Mouse (Mus musculus): ENCODE measurements around the gene Arhgef6. TPM values are rescaled to one million over a fixed set of nuclear protein-coding genes. Genes with fewer than 3 reads are reported as not detected.

Arhgef6 gene
- polyA plus RNA-seq, 1 experiment from 2014 or later, result 7.1 TPM

DNA sequence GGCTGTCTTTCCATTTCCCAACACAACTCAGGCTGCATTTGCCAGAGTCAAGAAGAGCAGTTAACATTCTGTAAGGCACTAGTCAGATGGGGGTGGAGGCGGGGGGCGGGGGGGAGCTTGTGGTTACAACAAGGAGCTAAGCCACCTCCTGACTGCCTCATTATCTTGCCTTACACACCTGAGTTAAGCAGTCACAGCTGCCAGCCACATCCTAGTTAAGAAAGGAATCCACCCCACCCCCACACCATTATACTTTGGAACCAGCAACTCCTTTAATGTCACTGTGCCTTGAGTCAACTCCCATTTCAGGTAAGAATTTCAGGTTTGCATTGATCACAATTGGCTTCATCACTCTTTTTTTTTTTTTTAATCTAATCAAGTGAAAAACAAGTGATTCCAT is 28.5 kb downstream of the Arhgef6 start:
- H3K27me3 ChIP-seq (replicated peaks; ENCODE audit: control insufficient read depth, insufficient read depth, low read length), result no peaks in the 10 kb centered on the region
- WGBS, result 66% methylated on average over 2 of the region's 2 CpGs
- no peak overlapping the region for H3K9ac ChIP-seq (ENCODE audit: low read length)
- ATAC-seq (no peak), DNase-seq (ENCODE audit: low spot score) (no peak)
- H3K27ac ChIP-seq (ENCODE audit: low read depth, low read length), result no peak overlapping the region
- no peaks in the 10 kb centered on the region for H3K36me3 ChIP-seq (ENCODE audit: control insufficient read depth, insufficient read depth, low read length)
- no peaks in the 10 kb centered on the region for H3K4me1 ChIP-seq (ENCODE audit: control insufficient read depth, insufficient read depth, low read length)
- H3K4me3 ChIP-seq (ENCODE audit: low read depth, low read length), result no peak overlapping the region
- no peak overlapping the region for H3K4me2 ChIP-seq (ENCODE audit: low read length)
- no peaks in the 10 kb centered on the region for H3K9me3 ChIP-seq (replicated peaks; ENCODE audit: control insufficient read depth, low read length)

DNA sequence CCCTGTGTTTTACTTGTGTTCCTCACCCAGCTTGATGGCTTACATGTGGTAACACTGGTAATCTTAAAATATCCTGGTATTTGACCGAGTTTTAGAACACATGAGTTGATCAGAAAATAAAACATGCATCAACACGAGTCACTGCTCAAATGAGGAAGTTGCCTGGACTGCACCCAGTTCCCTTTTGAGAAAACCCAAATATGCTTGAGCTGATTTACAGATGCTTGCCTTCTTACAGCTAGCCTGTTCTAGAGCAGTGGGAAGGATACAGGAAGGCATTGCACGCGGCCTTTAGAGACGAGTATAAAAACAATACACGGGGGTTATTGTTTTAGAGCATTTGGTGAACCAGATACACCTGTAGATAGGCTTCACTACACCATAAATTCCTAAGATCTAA is 31.8 kb downstream of the Arhgef6 start:
- no peaks in the 10 kb centered on the region for H3K27me3 ChIP-seq (replicated peaks; ENCODE audit: control insufficient read depth, insufficient read depth, low read length)
- no peak overlapping the region for H3K9ac ChIP-seq (ENCODE audit: low read length)
- ATAC-seq (no peak), DNase-seq (ENCODE audit: low spot score) (no peak)
- H3K36me3 ChIP-seq (ENCODE audit: control insufficient read depth, insufficient read depth, low read length), result no peaks in the 10 kb centered on the region
- no peak overlapping the region for H3K27ac ChIP-seq (ENCODE audit: low read depth, low read length)
- 84% methylated on average over 6 of the region's 6 CpGs for WGBS
- no peak overlapping the region for H3K4me2 ChIP-seq (ENCODE audit: low read length)
- no peaks in the 10 kb centered on the region for H3K9me3 ChIP-seq (replicated peaks; ENCODE audit: control insufficient read depth, low read length)
- H3K4me1 ChIP-seq (ENCODE audit: control insufficient read depth, insufficient read depth, low read length), result no peaks in the 10 kb centered on the region
- no peak overlapping the region for H3K4me3 ChIP-seq (ENCODE audit: low read depth, low read length)

DNA sequence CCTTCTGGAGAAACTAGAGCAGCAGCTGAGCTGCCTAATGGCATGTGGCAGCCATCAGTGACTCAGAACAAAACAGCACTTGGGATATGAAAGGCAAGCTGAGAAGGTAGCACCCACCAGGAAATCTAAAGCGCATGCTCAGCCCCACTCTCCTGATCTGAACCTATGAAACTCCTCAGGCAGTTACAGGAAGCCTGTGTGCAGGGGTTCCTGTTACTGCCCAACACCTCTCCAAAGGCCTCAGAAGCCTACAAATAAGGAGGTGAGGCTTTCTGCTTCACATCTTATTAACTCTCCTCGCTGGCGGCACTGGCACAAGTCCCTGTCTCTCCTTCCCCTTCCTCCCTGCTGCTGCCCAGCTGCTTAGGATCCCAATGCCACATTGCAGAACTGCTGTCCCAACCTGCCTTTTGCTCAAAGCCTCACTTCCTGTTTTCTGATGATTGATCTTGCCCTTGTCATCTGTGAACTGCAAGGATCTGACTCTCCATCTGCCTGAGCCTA is 33.7 kb downstream of the Arhgef6 start:
- DNase-seq (ENCODE audit: low spot score), result no peak
- ATAC-seq, result no peak

GRCm38 (mm10) chrX:57303188-57303878 is 35.2 kb downstream of the Arhgef6 start:
- Histone ChIP-seq H3K27ac (ENCODE audit: low read depth, low read length) (no peak overlapping the region), H3K9me3 (replicated peaks; ENCODE audit: control insufficient read depth, low read length) (no peaks in the 10 kb centered on the region), H3K4me1 (ENCODE audit: control insufficient read depth, insufficient read depth, low read length) (no peaks in the 10 kb centered on the region), H3K27me3 (replicated peaks; ENCODE audit: control insufficient read depth, insufficient read depth, low read length) (no peaks in the 10 kb centered on the region), H3K4me2 (ENCODE audit: low read length) (no peak overlapping the region), H3K36me3 (ENCODE audit: control insufficient read depth, insufficient read depth, low read length) (no peaks in the 10 kb centered on the region), H3K4me3 (ENCODE audit: low read depth, low read length) (no peak overlapping the region), H3K9ac (ENCODE audit: low read length) (no peak overlapping the region)
- 69% methylated on average over 8 of the region's 8 CpGs for WGBS
- DNase-seq (ENCODE audit: low spot score), result no peak
- ATAC-seq, result no peak

More for the DNA sequence above, 33.7 kb downstream of the Arhgef6 start:
- H3K27ac ChIP-seq (ENCODE audit: low read depth, low read length), result no peak overlapping the region
- no peak overlapping the region for H3K4me3 ChIP-seq (ENCODE audit: low read depth, low read length)
- WGBS, result 86% methylated on average over 3 of the region's 3 CpGs
- no peaks in the 10 kb centered on the region for H3K4me1 ChIP-seq (ENCODE audit: control insufficient read depth, insufficient read depth, low read length)
- H3K4me2 ChIP-seq (ENCODE audit: low read length), result no peak overlapping the region
- no peaks in the 10 kb centered on the region for H3K36me3 ChIP-seq (ENCODE audit: control insufficient read depth, insufficient read depth, low read length)
- no peak overlapping the region for H3K9ac ChIP-seq (ENCODE audit: low read length)
- H3K9me3 ChIP-seq (replicated peaks; ENCODE audit: control insufficient read depth, low read length), result no peaks in the 10 kb centered on the region
- no peaks in the 10 kb centered on the region for H3K27me3 ChIP-seq (replicated peaks; ENCODE audit: control insufficient read depth, insufficient read depth, low read length)

DNA sequence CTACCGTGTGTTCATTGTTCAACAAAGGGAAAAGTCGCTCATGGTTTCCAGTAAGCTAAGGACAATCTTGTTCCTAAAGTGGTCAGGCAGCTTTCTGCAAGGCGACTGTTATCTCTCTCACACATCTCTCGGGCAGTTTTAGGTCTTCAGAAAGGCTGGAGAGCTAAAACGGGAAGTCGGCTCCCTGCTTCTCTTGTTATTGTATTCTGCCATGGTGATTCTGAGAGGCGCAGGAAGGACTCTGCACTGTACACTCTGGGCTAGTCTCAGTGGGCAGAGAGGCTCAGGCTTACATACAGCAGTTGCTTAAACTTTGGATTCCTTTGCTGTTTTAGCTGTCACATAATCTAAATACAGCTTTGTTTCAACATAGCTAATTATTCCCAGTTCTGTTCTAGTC is 39.6 kb downstream of the Arhgef6 start:
- H3K27ac ChIP-seq (ENCODE audit: low read depth, low read length), result no peak overlapping the region
- ATAC-seq, result no peak
- H3K9me3 ChIP-seq (replicated peaks; ENCODE audit: control insufficient read depth, low read length), result no peaks in the 10 kb centered on the region
- no peak overlapping the region for H3K4me2 ChIP-seq (ENCODE audit: low read length)
- no peak overlapping the region for H3K4me3 ChIP-seq (ENCODE audit: low read depth, low read length)
- no peaks in the 10 kb centered on the region for H3K4me1 ChIP-seq (ENCODE audit: control insufficient read depth, insufficient read depth, low read length)
- DNase-seq (ENCODE audit: low spot score), result no peak
- H3K9ac ChIP-seq (ENCODE audit: low read length), result no peak overlapping the region
- 77% methylated on average over 7 of the region's 7 CpGs for WGBS
- H3K36me3 ChIP-seq (ENCODE audit: control insufficient read depth, insufficient read depth, low read length), result no peaks in the 10 kb centered on the region
- no peaks in the 10 kb centered on the region for H3K27me3 ChIP-seq (replicated peaks; ENCODE audit: control insufficient read depth, insufficient read depth, low read length)

DNA sequence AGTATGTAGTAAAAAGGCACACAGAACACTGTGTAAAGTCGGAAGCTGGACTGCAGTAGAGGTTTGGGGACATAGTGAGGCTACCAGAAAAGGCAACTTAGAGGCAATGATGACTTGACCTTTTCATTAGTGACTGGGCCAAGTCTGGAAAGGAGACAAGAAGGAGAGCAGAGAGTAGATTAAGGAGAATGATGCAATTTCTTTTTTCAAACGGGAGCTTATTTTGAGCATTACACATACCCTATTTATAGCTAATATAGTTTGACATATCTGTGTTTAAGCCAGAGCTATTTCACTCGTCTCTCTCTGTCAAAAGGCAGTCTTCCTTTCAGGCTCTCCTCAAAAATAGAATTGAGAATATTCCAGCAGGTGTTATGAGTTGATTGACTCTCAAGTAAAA is 50.1 kb downstream of the Arhgef6 start:
- Histone ChIP-seq H3K4me2 (ENCODE audit: low read length) (no peak overlapping the region), H3K27ac (ENCODE audit: low read depth, low read length) (no peak overlapping the region), H3K27me3 (replicated peaks; ENCODE audit: control insufficient read depth, insufficient read depth, low read length) (no peaks in the 10 kb centered on the region), H3K9ac (ENCODE audit: low read length) (no peak overlapping the region), H3K36me3 (ENCODE audit: control insufficient read depth, insufficient read depth, low read length) (no peaks in the 10 kb centered on the region), H3K4me1 (ENCODE audit: control insufficient read depth, insufficient read depth, low read length) (no peaks in the 10 kb centered on the region), H3K4me3 (ENCODE audit: low read depth, low read length) (no peak overlapping the region), H3K9me3 (replicated peaks; ENCODE audit: control insufficient read depth, low read length) (no peaks in the 10 kb centered on the region)
- 75% methylated on average over 3 of the region's 3 CpGs for WGBS
- ATAC-seq (no peak), DNase-seq (ENCODE audit: low spot score) (no peak)

- DNase-seq (ENCODE audit: low spot score) (no peak), ATAC-seq (no peak)
- Histone ChIP-seq H3K9ac (ENCODE audit: low read length) (no peak overlapping the region), H3K9me3 (replicated peaks; ENCODE audit: control insufficient read depth, low read length) (no peaks in the 10 kb centered on the region), H3K36me3 (ENCODE audit: control insufficient read depth, insufficient read depth, low read length) (no peaks in the 10 kb centered on the region), H3K4me2 (ENCODE audit: low read length) (no peak overlapping the region), H3K4me3 (ENCODE audit: low read depth, low read length) (no peak overlapping the region), H3K27ac (ENCODE audit: low read depth, low read length) (no peak overlapping the region), H3K4me1 (ENCODE audit: control insufficient read depth, insufficient read depth, low read length) (no peaks in the 10 kb centered on the region), H3K27me3 (replicated peaks; ENCODE audit: control insufficient read depth, insufficient read depth, low read length) (no peaks in the 10 kb centered on the region)
- 63% methylated on average over 9 of the region's 9 CpGs for WGBS
Measured at GRCm38 (mm10) chrX:57286281-57286680, 52.2 kb downstream of the Arhgef6 start.

DNA sequence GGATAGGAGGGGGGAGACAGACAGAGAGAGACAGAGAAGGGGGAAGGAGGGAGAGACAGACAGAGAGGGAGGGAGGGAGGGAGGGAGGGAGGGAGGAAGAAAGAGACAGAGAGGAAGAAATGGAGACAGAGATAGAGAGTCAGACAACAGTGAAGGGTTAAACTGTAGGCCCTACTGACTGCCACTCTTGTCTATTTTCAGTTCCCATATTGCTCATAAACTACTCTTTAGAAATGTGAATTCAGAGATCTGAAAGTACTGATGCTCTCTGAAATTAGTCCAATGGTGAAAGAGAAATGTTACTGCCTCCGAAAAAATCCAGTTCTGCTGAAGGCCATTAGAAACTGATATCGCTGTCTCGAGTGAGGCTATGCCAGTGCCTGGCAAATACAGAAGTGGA is 56.3 kb downstream of the Arhgef6 start:
- Histone ChIP-seq H3K27ac (ENCODE audit: low read depth, low read length) (no peak overlapping the region), H3K27me3 (replicated peaks; ENCODE audit: control insufficient read depth, insufficient read depth, low read length) (no peaks in the 10 kb centered on the region), H3K4me1 (ENCODE audit: control insufficient read depth, insufficient read depth, low read length) (no peaks in the 10 kb centered on the region), H3K36me3 (ENCODE audit: control insufficient read depth, insufficient read depth, low read length) (no peaks in the 10 kb centered on the region), H3K9ac (ENCODE audit: low read length) (no peak overlapping the region), H3K4me3 (ENCODE audit: low read depth, low read length) (no peak overlapping the region), H3K4me2 (ENCODE audit: low read length) (no peak overlapping the region), H3K9me3 (replicated peaks; ENCODE audit: control insufficient read depth, low read length) (no peaks in the 10 kb centered on the region)
- no peak for ATAC-seq
- DNase-seq (ENCODE audit: low spot score), result no peak
- WGBS, result 93% methylated on average over 3 of the region's 3 CpGs

DNA sequence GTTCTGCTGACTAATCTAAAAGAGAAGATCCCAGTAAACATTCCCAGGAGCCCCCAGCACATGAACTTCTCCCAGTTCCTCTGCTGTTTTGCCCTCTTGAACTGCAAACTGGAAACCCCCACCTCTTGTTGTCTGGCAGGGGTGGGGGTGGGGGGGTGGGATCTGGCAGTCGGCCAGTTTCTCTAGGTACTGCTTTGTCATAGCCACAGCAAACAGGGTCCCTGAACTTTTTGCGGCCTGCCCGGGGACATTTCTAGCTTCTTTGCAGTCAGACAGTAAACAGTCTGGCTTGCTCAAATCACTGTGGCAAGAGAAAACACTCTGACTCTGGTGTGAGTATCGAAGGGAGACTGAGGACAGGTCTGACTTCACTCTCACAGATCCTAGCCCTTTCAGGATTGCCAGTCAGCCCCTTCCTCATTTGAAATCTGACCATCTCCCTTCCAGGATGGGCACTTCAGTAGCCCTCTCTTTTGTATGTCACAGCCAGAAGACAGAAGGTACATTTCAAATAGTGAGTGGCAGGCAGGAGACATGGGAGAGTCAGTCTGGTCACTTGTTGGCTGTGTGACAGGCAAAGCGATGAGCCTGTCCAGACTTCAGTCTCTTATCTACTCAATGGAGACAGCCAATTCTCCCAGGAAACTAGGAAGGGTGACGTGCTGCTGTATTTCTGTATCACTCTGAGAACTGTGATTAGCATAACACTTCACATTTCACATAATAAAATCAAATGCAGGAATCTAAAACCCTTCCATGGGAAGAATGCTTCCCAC is 60.8 kb downstream of the Arhgef6 start:
- WGBS, result 52% methylated on average over 6 of the region's 6 CpGs
- no peaks in the 10 kb centered on the region for H3K9me3 ChIP-seq (replicated peaks; ENCODE audit: control insufficient read depth, low read length)
- DNase-seq (ENCODE audit: low spot score), result no peak

More for the DNA sequence above, 60.8 kb downstream of the Arhgef6 start:
- no peak overlapping the region for H3K4me2 ChIP-seq (ENCODE audit: low read length)
- no peak overlapping the region for H3K27ac ChIP-seq (ENCODE audit: low read depth, low read length)
- H3K4me1 ChIP-seq (ENCODE audit: control insufficient read depth, insufficient read depth, low read length), result no peaks in the 10 kb centered on the region
- no peaks in the 10 kb centered on the region for H3K27me3 ChIP-seq (replicated peaks; ENCODE audit: control insufficient read depth, insufficient read depth, low read length)
- no peak overlapping the region for H3K9ac ChIP-seq (ENCODE audit: low read length)
- ATAC-seq, result no peak
- H3K4me3 ChIP-seq (ENCODE audit: low read depth, low read length), result no peak overlapping the region
- H3K36me3 ChIP-seq (ENCODE audit: control insufficient read depth, insufficient read depth, low read length), result no peaks in the 10 kb centered on the region

Data from forebrain, embryonic 14.5 days (tissue).